Mouse (Mus musculus): ENCODE results near the gene Aldh3a2. TPM values are rescaled to one million over a fixed set of nuclear protein-coding genes. Genes with fewer than 3 reads are reported as not detected.

The Aldh3a2 gene
- 4.4 and 5.0 TPM in 2 replicates for polyA plus RNA-seq (2012)

GRCm38 (mm10) chr11:61266551-61267533 lies at the start of gene Aldh3a2:
Gene Aldh3a2, minus strand, starts transcription at chr11:61267464.

GRCm38 (mm10) chr11:61207487-61208246 lies 59.6 kb downstream of the Aldh3a2 start, which contains the start of gene Aldh3a1:
Gene Aldh3a1, plus strand, starts transcription at chr11:61207537.

GRCm38 (mm10) chr11:61174821-61175658 lies 92.2 kb downstream of the Aldh3a2 start, which contains the start of gene Usp22:
Gene Usp22, minus strand, starts transcription at chr11:61175055.

Other genes starting within 250 kb of the Aldh3a2 start
- 0.05 TPM in 1 of 2 replicates, not detected in the other for gene Kcnj12, start 244.9 kb downstream of the Aldh3a2 start, polyA plus RNA-seq (2012)
- gene Tnfrsf13b, start 140.7 kb downstream of the Aldh3a2 start, polyA plus RNA-seq (2012) = 121 and 133 TPM in 2 replicates
- gene Usp22, start 92.4 kb downstream of the Aldh3a2 start, polyA plus RNA-seq (2012) = 45.7 and 60.4 TPM in 2 replicates
- not detected in 2 replicates for gene Aldh3a1, start 59.9 kb downstream of the Aldh3a2 start, polyA plus RNA-seq (2012)
- not detected in 2 replicates for gene Slc47a2, start 75.4 kb upstream of the Aldh3a2 start, polyA plus RNA-seq (2012)
- gene Slc47a1, start 110.9 kb upstream of the Aldh3a2 start, polyA plus RNA-seq (2012) = not detected in 2 replicates
- gene Rnf112, start 186.7 kb upstream of the Aldh3a2 start, polyA plus RNA-seq (2012) = not detected in 2 replicates
- gene Mfap4, start 218.0 kb upstream of the Aldh3a2 start, polyA plus RNA-seq (2012) = not detected in 2 replicates
- 33.6 and 37.7 TPM in 2 replicates for gene Mapk7, start 226.9 kb upstream of the Aldh3a2 start, polyA plus RNA-seq (2012)
- gene B9d1, start 237.7 kb upstream of the Aldh3a2 start, polyA plus RNA-seq (2012) = 1.7 and 1.8 TPM in 2 replicates